Mouse (Mus musculus): ENCODE results near the gene Ubqln4. TPM values are rescaled to one million over a fixed set of nuclear protein-coding genes. Genes with fewer than 3 reads are reported as not detected.

The Ubqln4 gene
- polyA plus RNA-seq, 1 experiment, result 55.9 TPM

GRCm38 (mm10) chr3:88509692-88510420 is 43.7 kb upstream of the Ubqln4 start, which contains the start of gene Lmna:
Gene Lmna, minus strand, starts transcription at chr3:88509956.
- TF ChIP-seq CEBPB (IDR thresholded peaks at IDR 0.05; ENCODE audit: low read depth), result peak; percentile 26
- TF ChIP-seq FOSL1 (IDR thresholded peaks at IDR 0.05; ENCODE audit: insufficient read depth, low read length, poor library complexity, severe bottlenecking), result no peak
- TF ChIP-seq MYOG (IDR thresholded peaks at IDR 0.05; ENCODE audit: control insufficient read depth, extremely low read depth, insufficient read length), result no peak
- peak; percentile 42 for TF ChIP-seq CTCF (IDR thresholded peaks at IDR 0.05; ENCODE audit: control insufficient read depth, insufficient read depth, insufficient read length)
- TF ChIP-seq USF1 (IDR thresholded peaks at IDR 0.05; ENCODE audit: low read depth), result peak; percentile 71
- TF ChIP-seq MAX (IDR thresholded peaks at IDR 0.05), result peak; percentile 96
- TF ChIP-seq MYOD1 (IDR thresholded peaks at IDR 0.05; ENCODE audit: control insufficient read depth, insufficient read length, low read depth), result no peak
- Histone ChIP-seq H3ac (ENCODE audit: control insufficient read depth, insufficient read length, low read depth) (peak within 1 kb of the TSS; percentile 41), H3K79me3 (ENCODE audit: low read depth) (no peaks in the 10 kb centered on the region)

GRCm38 (mm10) chr3:88510421-88511289 is 42.9 kb upstream of the Ubqln4 start:
- Histone ChIP-seq H3K36me3 (ENCODE audit: control insufficient read depth, insufficient read depth) (no peaks in the 10 kb centered on the region), H3ac (ENCODE audit: control insufficient read depth, insufficient read length, low read depth) (no peak overlapping the region), H3K79me3 (ENCODE audit: low read depth) (no peaks in the 10 kb centered on the region), H3K79me2 (ENCODE audit: control insufficient read depth, insufficient read depth) (peaks cover 28% of the 10 kb centered on the region), H3K27me3 (ENCODE audit: control insufficient read depth, insufficient read depth, insufficient read length) (no peaks in the 10 kb centered on the region), H3K4me3 (ENCODE audit: insufficient read depth, poor library complexity, severe bottlenecking) (no peak overlapping the region)
- no peak for TF ChIP-seq USF1 (IDR thresholded peaks at IDR 0.05; ENCODE audit: low read depth)
- no peak for TF ChIP-seq FOSL1 (IDR thresholded peaks at IDR 0.05; ENCODE audit: insufficient read depth, low read length, poor library complexity, severe bottlenecking)
- no peak for TF ChIP-seq MAX (IDR thresholded peaks at IDR 0.05)
- TF ChIP-seq CTCF (IDR thresholded peaks at IDR 0.05; ENCODE audit: control insufficient read depth, insufficient read depth, insufficient read length), result no peak
- no peak for TF ChIP-seq MYOG (IDR thresholded peaks at IDR 0.05; ENCODE audit: control insufficient read depth, extremely low read depth, insufficient read length)
- TF ChIP-seq MYOD1 (IDR thresholded peaks at IDR 0.05; ENCODE audit: control insufficient read depth, insufficient read length, low read depth), result no peak
- TF ChIP-seq CEBPB (IDR thresholded peaks at IDR 0.05; ENCODE audit: low read depth), result no peak

More at GRCm38 (mm10) chr3:88509692-88510420, 43.7 kb upstream of the Ubqln4 start, which contains the start of gene Lmna:
- Histone ChIP-seq H3K79me2 (ENCODE audit: control insufficient read depth, insufficient read depth) (peaks cover 31% of the 10 kb centered on the region), H3K27me3 (ENCODE audit: control insufficient read depth, insufficient read depth, insufficient read length) (no peaks in the 10 kb centered on the region), H3K36me3 (ENCODE audit: control insufficient read depth, insufficient read depth) (no peaks in the 10 kb centered on the region), H3K4me3 (ENCODE audit: insufficient read depth, poor library complexity, severe bottlenecking) (peak within 1 kb of the TSS; percentile 27)

GRCm38 (mm10) chr3:88511559-88511958 is 42.0 kb upstream of the Ubqln4 start:
- Histone ChIP-seq H3K79me2 (ENCODE audit: control insufficient read depth, insufficient read depth) (peaks cover 28% of the 10 kb centered on the region), H3K4me3 (ENCODE audit: insufficient read depth, poor library complexity, severe bottlenecking) (no peak overlapping the region), H3K79me3 (ENCODE audit: low read depth) (no peaks in the 10 kb centered on the region), H3K27me3 (ENCODE audit: control insufficient read depth, insufficient read depth, insufficient read length) (no peaks in the 10 kb centered on the region), H3K36me3 (ENCODE audit: control insufficient read depth, insufficient read depth) (no peaks in the 10 kb centered on the region), H3ac (ENCODE audit: control insufficient read depth, insufficient read length, low read depth) (peak overlapping the region; percentile 0)
- TF ChIP-seq CEBPB (IDR thresholded peaks at IDR 0.05; ENCODE audit: low read depth), result no peak
- no peak for TF ChIP-seq USF1 (IDR thresholded peaks at IDR 0.05; ENCODE audit: low read depth)
- no peak for TF ChIP-seq MYOD1 (IDR thresholded peaks at IDR 0.05; ENCODE audit: control insufficient read depth, insufficient read length, low read depth)
- no peak for TF ChIP-seq MAX (IDR thresholded peaks at IDR 0.05)
- no peak for TF ChIP-seq MYOG (IDR thresholded peaks at IDR 0.05; ENCODE audit: control insufficient read depth, extremely low read depth, insufficient read length)
- no peak for TF ChIP-seq CTCF (IDR thresholded peaks at IDR 0.05; ENCODE audit: control insufficient read depth, insufficient read depth, insufficient read length)
- TF ChIP-seq FOSL1 (IDR thresholded peaks at IDR 0.05; ENCODE audit: insufficient read depth, low read length, poor library complexity, severe bottlenecking), result no peak

- Histone ChIP-seq H3K27me3 (ENCODE audit: control insufficient read depth, insufficient read depth, insufficient read length) (no peaks in the 10 kb centered on the region), H3ac (ENCODE audit: control insufficient read depth, insufficient read length, low read depth) (peak overlapping the region; percentile 46), H3K79me2 (ENCODE audit: control insufficient read depth, insufficient read depth) (peaks cover 28% of the 10 kb centered on the region), H3K4me3 (ENCODE audit: insufficient read depth, poor library complexity, severe bottlenecking) (no peak overlapping the region), H3K36me3 (ENCODE audit: control insufficient read depth, insufficient read depth) (no peaks in the 10 kb centered on the region), H3K79me3 (ENCODE audit: low read depth) (no peaks in the 10 kb centered on the region)
- TF ChIP-seq USF1 (IDR thresholded peaks at IDR 0.05; ENCODE audit: low read depth), result no peak
- no peak for TF ChIP-seq MYOG (IDR thresholded peaks at IDR 0.05; ENCODE audit: control insufficient read depth, extremely low read depth, insufficient read length)
Measured at GRCm38 (mm10) chr3:88512141-88512895, 41.2 kb upstream of the Ubqln4 start.

GRCm38 (mm10) chr3:88512896-88513545 is 40.5 kb upstream of the Ubqln4 start:
- H3K4me3 ChIP-seq (ENCODE audit: insufficient read depth, poor library complexity, severe bottlenecking), result peak overlapping the region; percentile 7
- no peaks in the 10 kb centered on the region for H3K79me3 ChIP-seq (ENCODE audit: low read depth)
- H3K36me3 ChIP-seq (ENCODE audit: control insufficient read depth, insufficient read depth), result no peaks in the 10 kb centered on the region
- H3K79me2 ChIP-seq (ENCODE audit: control insufficient read depth, insufficient read depth), result peaks cover 28% of the 10 kb centered on the region
- TF ChIP-seq CTCF (IDR thresholded peaks at IDR 0.05; ENCODE audit: control insufficient read depth, insufficient read depth, insufficient read length) (no peak), MYOG (IDR thresholded peaks at IDR 0.05; ENCODE audit: control insufficient read depth, extremely low read depth, insufficient read length) (no peak), CEBPB (IDR thresholded peaks at IDR 0.05; ENCODE audit: low read depth) (no peak), FOSL1 (IDR thresholded peaks at IDR 0.05; ENCODE audit: insufficient read depth, low read length, poor library complexity, severe bottlenecking) (no peak), USF1 (IDR thresholded peaks at IDR 0.05; ENCODE audit: low read depth) (peak; percentile 59), MYOD1 (IDR thresholded peaks at IDR 0.05; ENCODE audit: control insufficient read depth, insufficient read length, low read depth) (peak; percentile 31), MAX (IDR thresholded peaks at IDR 0.05) (peak; percentile 67)
- no peaks in the 10 kb centered on the region for H3K27me3 ChIP-seq (ENCODE audit: control insufficient read depth, insufficient read depth, insufficient read length)
- peak overlapping the region; percentile 56 for H3ac ChIP-seq (ENCODE audit: control insufficient read depth, insufficient read length, low read depth)

Data from C2C12 (cell line).